Mouse (Mus musculus) inflammation-experienced regulatory T-cells, adult 16 weeks (primary cell): ENCODE data around the gene Sertad3. TPM values are rescaled to one million over a fixed set of nuclear protein-coding genes. Genes with fewer than 3 reads are reported as not detected.

Source experiments
- polyA plus RNA-seq: library from polyadenylated mRNA; unstranded; fragments of 100-300 nt; shearing (Covaris generic); gene quantifications from one replicate; pipeline ENCODE4 v1.2.1, GENCODE M21; 2017

The Sertad3 gene
- polyA plus RNA-seq = 67.9 TPM

GRCm38 (mm10) chr7:27473156-27473834 is at the start of gene Sertad3:
Sertad3 (plus strand) TSS chr7:27473768.

GRCm38 (mm10) chr7:27447419-27448286 is 25.9 kb upstream of the Sertad3 start, which contains the start of the genes Sptbn4 and Blvrb:
Sptbn4 (minus strand) TSS chr7:27447686.
Blvrb (plus strand) TSS chr7:27447978.

GRCm38 (mm10) chr7:27486770-27487697 is 13.5 kb downstream of the Sertad3 start, which contains the start of gene Sertad1:
Sertad1 (plus strand) TSS chr7:27486910.

GRCm38 (mm10) chr7:27499036-27499435 is 25.5 kb downstream of the Sertad3 start, which contains the start of gene Prx:
Prx (plus strand) TSS chr7:27499324.

GRCm38 (mm10) chr7:27522967-27523366 is 49.4 kb downstream of the Sertad3 start, which contains the start of gene Hipk4:
Hipk4 (plus strand) TSS chr7:27523267.

Other genes with a start within 250 kb of the Sertad3 start
- 4.7 TPM for gene Itpkc, start 245.1 kb upstream of the Sertad3 start, polyA plus RNA-seq
- 33.5 TPM for gene Coq8b, start 240.7 kb upstream of the Sertad3 start, polyA plus RNA-seq
- 0.79 TPM for gene Numbl, start 215.3 kb upstream of the Sertad3 start, polyA plus RNA-seq
- 1.2 TPM for gene Ltbp4, start 136.1 kb upstream of the Sertad3 start, polyA plus RNA-seq
- 110 TPM for gene Shkbp1, start 117.7 kb upstream of the Sertad3 start, polyA plus RNA-seq
- 1.00 TPM for gene Gm20479, start 116.3 kb upstream of the Sertad3 start, polyA plus RNA-seq
- gene Sptbn4, start 26.1 kb upstream of the Sertad3 start, polyA plus RNA-seq = 0.29 TPM
- 17.9 TPM for gene Blvrb, start 25.8 kb upstream of the Sertad3 start, polyA plus RNA-seq
- 84.0 TPM for gene Sertad1, start 13.1 kb downstream of the Sertad3 start, polyA plus RNA-seq
- 1.2 TPM for gene Prx, start 25.6 kb downstream of the Sertad3 start, polyA plus RNA-seq
- gene Hipk4, start 49.5 kb downstream of the Sertad3 start, polyA plus RNA-seq = not detected
- 265 TPM for gene Pld3, start 79.5 kb downstream of the Sertad3 start, polyA plus RNA-seq
- 22.7 TPM for gene 2310022A10Rik, start 79.5 kb downstream of the Sertad3 start, polyA plus RNA-seq
- 111 TPM for gene Akt2, start 117.8 kb downstream of the Sertad3 start, polyA plus RNA-seq
- gene Ttc9b, start 180.1 kb downstream of the Sertad3 start, polyA plus RNA-seq = not detected
- gene Map3k10, start 200.8 kb downstream of the Sertad3 start, polyA plus RNA-seq = 1.1 TPM
- gene Zfp607b, start 215.6 kb downstream of the Sertad3 start, polyA plus RNA-seq = 3.5 TPM